Mouse (Mus musculus): ENCODE measurements around the gene Ythdf2. TPM values are rescaled to one million over a fixed set of nuclear protein-coding genes. Genes with fewer than 3 reads are reported as not detected.
A peak's percentile ranks its signal among the peaks of the same experiment; 100 is the strongest.

Gene Ythdf2
- polyA plus RNA-seq, 1 experiment from 2014 or later: 158 TPM

- Histone ChIP-seq H3K9ac (ENCODE audit: low read length) (no peak overlapping the region), H3K4me2 (ENCODE audit: low read depth, low read length, severe bottlenecking) (no peak overlapping the region), H3K36me3 (ENCODE audit: control insufficient read depth, insufficient read depth, low read length) (no peaks in the 10 kb centered on the region), H3K27ac (ENCODE audit: low read depth, low read length) (no peak overlapping the region), H3K4me3 (ENCODE audit: low read depth, low read length) (no peak overlapping the region), H3K4me1 (replicated peaks; ENCODE audit: control insufficient read depth, insufficient read depth, low read length) (no peaks in the 10 kb centered on the region), H3K9me3 (ENCODE audit: control insufficient read depth, low read length) (no peaks in the 10 kb centered on the region), H3K27me3 (ENCODE audit: control insufficient read depth, insufficient read depth, low read length) (no peaks in the 10 kb centered on the region)
- DNase-seq (ENCODE audit: low spot score) (peak; percentile 20), ATAC-seq (replicated peaks; ENCODE audit: low FRiP score) (no peak)
- WGBS: 81% methylated on average over 1 of the region's 1 CpGs
Measured at GRCm38 (mm10) chr4:132151673-132152072, 60.4 kb downstream of the Ythdf2 start.

- DNase-seq (ENCODE audit: low spot score) (peak; percentile 49), ATAC-seq (replicated peaks; ENCODE audit: low FRiP score) (no peak)
- H3K4me1 ChIP-seq (replicated peaks; ENCODE audit: control insufficient read depth, insufficient read depth, low read length): no peaks in the 10 kb centered on the region
- no peak overlapping the region for H3K4me3 ChIP-seq (ENCODE audit: low read depth, low read length)
- WGBS: 82% methylated on average over 5 of the region's 5 CpGs
- no peak overlapping the region for H3K9ac ChIP-seq (ENCODE audit: low read length)
- no peaks in the 10 kb centered on the region for H3K9me3 ChIP-seq (ENCODE audit: control insufficient read depth, low read length)
- no peak overlapping the region for H3K27ac ChIP-seq (ENCODE audit: low read depth, low read length)
- no peak overlapping the region for H3K4me2 ChIP-seq (ENCODE audit: low read depth, low read length, severe bottlenecking)
- H3K36me3 ChIP-seq (ENCODE audit: control insufficient read depth, insufficient read depth, low read length): no peaks in the 10 kb centered on the region
- peaks cover 36% of the 10 kb centered on the region for H3K27me3 ChIP-seq (ENCODE audit: control insufficient read depth, insufficient read depth, low read length)
Measured at GRCm38 (mm10) chr4:132146201-132146600, 65.9 kb downstream of the Ythdf2 start.

- Histone ChIP-seq H3K9me3 (ENCODE audit: control insufficient read depth, low read length) (no peaks in the 10 kb centered on the region), H3K4me1 (replicated peaks; ENCODE audit: control insufficient read depth, insufficient read depth, low read length) (no peaks in the 10 kb centered on the region), H3K27me3 (ENCODE audit: control insufficient read depth, insufficient read depth, low read length) (peaks cover 36% of the 10 kb centered on the region), H3K4me2 (ENCODE audit: low read depth, low read length, severe bottlenecking) (no peak overlapping the region), H3K36me3 (ENCODE audit: control insufficient read depth, insufficient read depth, low read length) (no peaks in the 10 kb centered on the region), H3K27ac (ENCODE audit: low read depth, low read length) (no peak overlapping the region), H3K4me3 (ENCODE audit: low read depth, low read length) (no peak overlapping the region), H3K9ac (ENCODE audit: low read length) (no peak overlapping the region)
- ATAC-seq (replicated peaks; ENCODE audit: low FRiP score): no peak
- peak; percentile 44 for DNase-seq (ENCODE audit: low spot score)
- WGBS: 43% methylated on average over 10 of the region's 10 CpGs
Measured at GRCm38 (mm10) chr4:132145092-132145491, 67.0 kb downstream of the Ythdf2 start.

GRCm38 (mm10) chr4:132144080-132144841 is 67.8 kb downstream of the Ythdf2 start, which contains the start of gene Oprd1:
TSS of gene Oprd1 (minus strand) at chr4:132144486.
- peak within 1 kb of the TSS; percentile 57 for H3K4me2 ChIP-seq (ENCODE audit: low read depth, low read length, severe bottlenecking)
- no peak within 1 kb of the TSS for H3K9ac ChIP-seq (ENCODE audit: low read length)
- DNase-seq (ENCODE audit: low spot score): peak; percentile 57
- no peaks in the 10 kb centered on the region for H3K36me3 ChIP-seq (ENCODE audit: control insufficient read depth, insufficient read depth, low read length)
- H3K9me3 ChIP-seq (ENCODE audit: control insufficient read depth, low read length): no peaks in the 10 kb centered on the region
- no peak for ATAC-seq (replicated peaks; ENCODE audit: low FRiP score)
- under 1% methylated on average over 78 of the region's 89 CpGs for WGBS
- no peak within 1 kb of the TSS for H3K27ac ChIP-seq (ENCODE audit: low read depth, low read length)
- peak within 1 kb of the TSS; percentile 34 for H3K4me3 ChIP-seq (ENCODE audit: low read depth, low read length)
- peaks cover 36% of the 10 kb centered on the region for H3K27me3 ChIP-seq (ENCODE audit: control insufficient read depth, insufficient read depth, low read length)
- no peaks in the 10 kb centered on the region for H3K4me1 ChIP-seq (replicated peaks; ENCODE audit: control insufficient read depth, insufficient read depth, low read length)

GRCm38 (mm10) chr4:132138640-132139039 is 73.5 kb downstream of the Ythdf2 start:
- Histone ChIP-seq H3K36me3 (ENCODE audit: control insufficient read depth, insufficient read depth, low read length) (no peaks in the 10 kb centered on the region), H3K4me3 (ENCODE audit: low read depth, low read length) (no peak overlapping the region), H3K27ac (ENCODE audit: low read depth, low read length) (no peak overlapping the region), H3K27me3 (ENCODE audit: control insufficient read depth, insufficient read depth, low read length) (peaks cover 13% of the 10 kb centered on the region), H3K9ac (ENCODE audit: low read length) (no peak overlapping the region), H3K4me2 (ENCODE audit: low read depth, low read length, severe bottlenecking) (no peak overlapping the region), H3K4me1 (replicated peaks; ENCODE audit: control insufficient read depth, insufficient read depth, low read length) (no peaks in the 10 kb centered on the region), H3K9me3 (ENCODE audit: control insufficient read depth, low read length) (no peaks in the 10 kb centered on the region)
- peak; percentile 17 for DNase-seq (ENCODE audit: low spot score)
- 89% methylated on average over 2 of the region's 2 CpGs for WGBS
- ATAC-seq (replicated peaks; ENCODE audit: low FRiP score): no peak

- no peaks in the 10 kb centered on the region for H3K4me1 ChIP-seq (replicated peaks; ENCODE audit: control insufficient read depth, insufficient read depth, low read length)
- H3K27ac ChIP-seq (ENCODE audit: low read depth, low read length): no peak overlapping the region
- DNase-seq (ENCODE audit: low spot score): no peak
- no peak overlapping the region for H3K4me3 ChIP-seq (ENCODE audit: low read depth, low read length)
- no peaks in the 10 kb centered on the region for H3K9me3 ChIP-seq (ENCODE audit: control insufficient read depth, low read length)
- no peak overlapping the region for H3K4me2 ChIP-seq (ENCODE audit: low read depth, low read length, severe bottlenecking)
- WGBS: 79% methylated on average over 7 of the region's 7 CpGs
- no peak for ATAC-seq (replicated peaks; ENCODE audit: low FRiP score)
- H3K9ac ChIP-seq (ENCODE audit: low read length): no peak overlapping the region
- no peaks in the 10 kb centered on the region for H3K36me3 ChIP-seq (ENCODE audit: control insufficient read depth, insufficient read depth, low read length)
- H3K27me3 ChIP-seq (ENCODE audit: control insufficient read depth, insufficient read depth, low read length): no peaks in the 10 kb centered on the region
Measured at GRCm38 (mm10) chr4:132137013-132137412, 75.1 kb downstream of the Ythdf2 start.

Small RNAs within 50 kb of the gene (microRNA-seq; reads per million reads assigned to microRNA genes)
- not detected for gene Gm22033 (ENCODE audit: insufficient number of aligned reads)

Other genes starting within 250 kb of the Ythdf2 start
- not detected in 2 replicates for gene Gm10300, start 137.6 kb downstream of the Ythdf2 start, polyA plus RNA-seq (2014; fragmentation: Nextera tagmentation; extraction: Ambion mirVana)
- 135 and 145 TPM in 2 replicates for gene Epb41, start 137.0 kb downstream of the Ythdf2 start, polyA plus RNA-seq (2014; fragmentation: Nextera tagmentation; extraction: Ambion mirVana)
- gene Oprd1, start 67.8 kb downstream of the Ythdf2 start, polyA plus RNA-seq (2014; fragmentation: Nextera tagmentation; extraction: Ambion mirVana): not detected in 2 replicates
- 45.4 and 50.1 TPM in 2 replicates for gene Gmeb1, start 49.3 kb upstream of the Ythdf2 start, polyA plus RNA-seq (2014; fragmentation: Nextera tagmentation; extraction: Ambion mirVana)
- 66.8 and 68.0 TPM in 2 replicates for gene Taf12, start 62.1 kb upstream of the Ythdf2 start, polyA plus RNA-seq (2014; fragmentation: Nextera tagmentation; extraction: Ambion mirVana)
- 1.1 and 1.2 TPM in 2 replicates for gene Rab42, start 91.1 kb upstream of the Ythdf2 start, polyA plus RNA-seq (2014; fragmentation: Nextera tagmentation; extraction: Ambion mirVana)
- gene Trnau1ap, start 117.2 kb upstream of the Ythdf2 start, polyA plus RNA-seq (2014; fragmentation: Nextera tagmentation; extraction: Ambion mirVana): 88.9 and 89.5 TPM in 2 replicates
- gene Rcc1, start 141.3 kb upstream of the Ythdf2 start, polyA plus RNA-seq (2014; fragmentation: Nextera tagmentation; extraction: Ambion mirVana): 93.2 and 103 TPM in 2 replicates
- 29.3 and 30.5 TPM in 2 replicates for gene Phactr4, start 210.2 kb upstream of the Ythdf2 start, polyA plus RNA-seq (2014; fragmentation: Nextera tagmentation; extraction: Ambion mirVana)